Mouse (Mus musculus) liver, adult 2 months (tissue): ENCODE measurements at regions not wholly inside any gene's neighbourhood (a gene's known extent, or its start where the extent isn't known, plus 50 kb on each side); places are given as distances from the start of the nearest gene placed in this dataset.

Experiments
- DNase-seq: peaks from one replicate; pipeline ENCODE4 v3.0.0-alpha.2; 2011; ENCODE audit warnings: low read depth, low spot score; ENCODE audit errors: extremely low read depth
- H3K27ac ChIP-seq: fragments of 200-500 bp; replicated peaks from 2 replicates; pipeline ENCODE4 v1.5.1; 2012; ENCODE audit warnings: low read depth, mild to moderate bottlenecking, control low read depth, inconsistent platforms, low read length; ENCODE audit not compliant: insufficient read depth
- H3K27me3 ChIP-seq: fragments of 200-500 bp; 2 replicates; pipeline ENCODE4 v1.6.1; 2012; ENCODE audit warnings: mild to moderate bottlenecking, moderate library complexity, low read length, inconsistent platforms; ENCODE audit not compliant: control insufficient read depth, insufficient read depth
- H3K36me3 ChIP-seq: fragments of 200-500 bp; 2 replicates; pipeline ENCODE4 v1.6.1; 2012; ENCODE audit warnings: low read length, inconsistent platforms; ENCODE audit not compliant: control insufficient read depth, insufficient read depth
- H3K4me1 ChIP-seq: fragments of 200-500 bp; 2 replicates; pipeline ENCODE4 v1.6.1; 2011; ENCODE audit warnings: low read length; ENCODE audit not compliant: control insufficient read depth, insufficient read depth
- H3K4me3 ChIP-seq: fragments of 200-500 bp; 2 replicates; pipeline ENCODE4 v1.5.1; 2011; ENCODE audit warnings: low read depth, mild to moderate bottlenecking, control low read depth, low read length, moderate library complexity; ENCODE audit not compliant: insufficient read depth
- H3K79me2 ChIP-seq: fragments of 200-500 bp; 2 replicates; pipeline ENCODE4 v1.6.1; 2012; ENCODE audit warnings: inconsistent platforms, mild to moderate bottlenecking, low read length, moderate library complexity; ENCODE audit not compliant: control insufficient read depth, insufficient read depth
- H3K9ac ChIP-seq: fragments of 200-500 bp; 2 replicates; pipeline ENCODE4 v1.6.1; 2012; ENCODE audit warnings: low read depth, mild to moderate bottlenecking, control low read depth, inconsistent platforms, low read length
- CTCF ChIP-seq: fragments of 200-500 bp; IDR thresholded peaks from 2 replicates; pipeline ENCODE4 v1.5.1; 2011; ENCODE audit warnings: low read depth, low read length, control low read depth
- POLR2A ChIP-seq: fragments of 200-500 bp; IDR thresholded peaks from 2 replicates; pipeline ENCODE4 v1.6.1; 2011; ENCODE audit warnings: low read length, control low read depth; ENCODE audit not compliant: insufficient read depth; ENCODE audit errors: extremely low read depth
- WGBS: fragments of 180-500 bp; shearing (Covaris S2); methylation state at CpG from one replicate; pipeline ENCODE4 v1.1.7; 2018; 5-methylcytosine and 5-hydroxymethylcytosine counted together

- Histone ChIP-seq H3K9ac (no peak overlapping the region), H3K4me3 (no peak overlapping the region), H3K36me3 (no peaks in the 10 kb centered on the region), H3K27me3 (no peaks in the 10 kb centered on the region), H3K27ac (no peak overlapping the region), H3K79me2 (no peaks in the 10 kb centered on the region), H3K4me1 (no peaks in the 10 kb centered on the region)
- no peak for DNase-seq
- WGBS: 87% methylated on average over 3 of the region's 3 CpGs
- no peak for TF ChIP-seq CTCF
- TF ChIP-seq POLR2A: no peak
Observed at GRCm38 (mm10) chr9:52591188-52591587, 88.4 kb downstream of the AI593442 start.

GRCm38 (mm10) chr9:52574066-52574465, 105.5 kb downstream of the AI593442 start:
- no peak for DNase-seq
- Histone ChIP-seq H3K27me3 (no peaks in the 10 kb centered on the region), H3K79me2 (no peaks in the 10 kb centered on the region), H3K27ac (no peak overlapping the region), H3K36me3 (no peaks in the 10 kb centered on the region), H3K9ac (no peak overlapping the region), H3K4me1 (no peaks in the 10 kb centered on the region), H3K4me3 (no peak overlapping the region)
- 86% methylated on average over 4 of the region's 4 CpGs for WGBS
- TF ChIP-seq CTCF: no peak
- no peak for TF ChIP-seq POLR2A

GRCm38 (mm10) chr9:52551577-52552281, 127.9 kb downstream of the AI593442 start:
- WGBS: 41% methylated on average over 2 of the region's 2 CpGs
- Histone ChIP-seq H3K4me3 (no peak overlapping the region), H3K27me3 (no peaks in the 10 kb centered on the region), H3K9ac (no peak overlapping the region), H3K27ac (no peak overlapping the region), H3K36me3 (no peaks in the 10 kb centered on the region), H3K4me1 (no peaks in the 10 kb centered on the region), H3K79me2 (no peaks in the 10 kb centered on the region)
- DNase-seq: no peak
- TF ChIP-seq POLR2A (no peak), CTCF (no peak)

GRCm38 (mm10) chr9:52546071-52546470, 133.5 kb downstream of the AI593442 start:
- no peak overlapping the region for H3K4me3 ChIP-seq
- H3K27ac ChIP-seq: no peak overlapping the region
- no peaks in the 10 kb centered on the region for H3K4me1 ChIP-seq
- no peaks in the 10 kb centered on the region for H3K27me3 ChIP-seq
- WGBS: 69% methylated on average over 2 of the region's 2 CpGs
- no peak overlapping the region for H3K9ac ChIP-seq
- no peaks in the 10 kb centered on the region for H3K36me3 ChIP-seq
- no peak for TF ChIP-seq CTCF
- TF ChIP-seq POLR2A: no peak
- peak; percentile 18 for DNase-seq
- H3K79me2 ChIP-seq: no peaks in the 10 kb centered on the region

GRCm38 (mm10) chr9:52539086-52539485, 140.5 kb downstream of the AI593442 start:
- Histone ChIP-seq H3K4me3 (no peak overlapping the region), H3K36me3 (no peaks in the 10 kb centered on the region), H3K4me1 (no peaks in the 10 kb centered on the region), H3K27me3 (no peaks in the 10 kb centered on the region), H3K79me2 (no peaks in the 10 kb centered on the region), H3K9ac (no peak overlapping the region), H3K27ac (no peak overlapping the region)
- TF ChIP-seq POLR2A: no peak
- no peak for TF ChIP-seq CTCF
- DNase-seq: no peak
- WGBS: 71% methylated on average over 3 of the region's 3 CpGs

- no peaks in the 10 kb centered on the region for H3K4me1 ChIP-seq
- H3K27me3 ChIP-seq: no peaks in the 10 kb centered on the region
- H3K9ac ChIP-seq: no peak overlapping the region
- 79% methylated on average over 6 of the region's 6 CpGs for WGBS
- DNase-seq: no peak
- H3K79me2 ChIP-seq: no peaks in the 10 kb centered on the region
- no peak for TF ChIP-seq CTCF
- TF ChIP-seq POLR2A: no peak
- no peak overlapping the region for H3K4me3 ChIP-seq
- no peaks in the 10 kb centered on the region for H3K36me3 ChIP-seq
- H3K27ac ChIP-seq: no peak overlapping the region
Observed at GRCm38 (mm10) chr9:52529444-52529915, 150.1 kb downstream of the AI593442 start.
